Mouse (Mus musculus): ENCODE data around the gene Ubqln4.
"Not testable (repeated sequence)": the region's sequence is repeated elsewhere in the genome, so short reads cannot be mapped to it uniquely, and the experiment has no call there.

Ubqln4 gene

DNA sequence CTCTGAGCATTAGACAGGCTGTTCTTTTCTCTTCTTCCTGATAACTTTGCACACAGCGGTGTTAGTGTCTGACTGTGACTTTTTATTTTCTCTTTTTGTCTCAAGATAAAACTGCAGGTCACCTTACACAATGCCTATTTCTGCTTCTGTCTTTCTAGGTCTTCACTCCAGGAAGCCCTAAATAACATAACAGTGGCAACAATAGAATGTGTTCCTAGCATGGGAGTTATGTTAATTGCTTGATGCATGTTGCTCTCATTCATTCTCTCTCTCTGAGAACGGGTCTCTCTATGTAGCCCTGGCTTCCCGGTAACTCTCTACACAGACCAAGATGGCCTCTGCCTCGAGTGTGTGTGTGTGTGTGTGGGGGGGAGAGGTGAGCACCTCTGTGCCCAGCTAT, 48.9 kb downstream of the Ubqln4 start:
- DNase-seq (ENCODE audit: low read depth, low spot score), result no peak

DNA sequence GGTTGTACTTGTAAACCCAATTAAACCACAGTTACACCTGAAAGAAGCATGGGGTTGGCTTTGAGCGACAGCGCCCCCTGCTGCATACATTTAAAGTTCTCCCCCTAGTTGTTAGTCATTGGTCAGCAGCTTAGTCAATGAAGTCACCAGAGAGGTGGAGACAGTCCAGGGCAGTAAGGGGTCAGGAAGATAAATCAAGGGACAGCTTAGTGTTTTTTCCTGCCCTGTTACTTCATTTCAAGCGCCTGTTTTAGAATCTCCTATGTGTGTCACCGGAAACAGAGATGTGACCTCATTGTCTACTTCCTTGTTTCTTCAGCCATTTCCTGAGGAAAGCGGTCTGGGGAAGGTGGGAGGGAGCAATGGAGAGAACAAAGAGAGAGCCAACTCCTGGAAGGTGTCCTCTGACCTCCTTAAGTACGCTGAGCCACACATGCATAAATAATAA, 50.2 kb downstream of the Ubqln4 start:
- DNase-seq (ENCODE audit: low read depth, low spot score), result no peak

DNA sequence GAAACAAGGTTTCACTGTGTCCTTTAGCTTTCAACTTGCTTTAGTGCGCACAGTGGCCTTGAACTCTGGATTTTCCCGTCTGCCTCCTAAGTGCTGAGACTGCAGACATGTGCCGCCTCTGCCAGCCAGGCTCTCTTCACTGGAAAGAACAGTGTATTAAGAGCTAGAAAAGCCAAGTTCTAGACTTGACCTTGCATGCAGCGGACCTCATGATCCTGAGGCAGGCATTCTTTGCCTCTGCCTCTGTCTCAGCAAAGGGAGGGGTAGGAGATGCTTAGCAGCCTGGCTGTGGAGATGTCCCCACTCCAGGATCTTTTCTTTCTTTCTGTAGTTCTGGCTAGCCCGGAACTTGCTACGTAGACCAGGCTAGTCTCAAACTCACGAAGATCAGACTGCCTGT, 51.3 kb downstream of the Ubqln4 start:
- DNase-seq (ENCODE audit: low read depth, low spot score), result no peak

DNA sequence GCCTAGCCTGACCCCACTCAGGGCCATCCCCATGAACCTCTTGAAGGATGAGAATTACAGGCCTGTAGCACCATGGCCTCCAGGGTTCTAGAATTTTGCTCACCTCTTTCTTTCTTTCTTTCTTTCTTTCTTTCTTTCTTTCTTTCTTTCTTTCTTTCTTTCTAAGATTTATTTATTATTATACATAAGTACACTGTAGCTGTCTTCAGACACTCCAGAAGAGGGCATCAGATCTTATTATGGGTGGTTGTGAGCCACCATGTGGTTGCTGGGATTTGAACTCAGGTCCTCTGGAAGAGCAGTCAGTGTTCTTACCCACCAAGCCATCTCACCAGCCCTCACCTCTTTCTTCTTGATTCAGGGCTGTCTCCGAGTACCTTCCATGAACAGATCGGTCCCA, 52.1 kb downstream of the Ubqln4 start, which contains the start of gene Arhgef2:
Gene Arhgef2 (plus strand): TSS at position 301 of the 400 bp plus-strand sequence.
- DNase-seq (ENCODE audit: low read depth, low spot score), result not testable (repeated sequence)

DNA sequence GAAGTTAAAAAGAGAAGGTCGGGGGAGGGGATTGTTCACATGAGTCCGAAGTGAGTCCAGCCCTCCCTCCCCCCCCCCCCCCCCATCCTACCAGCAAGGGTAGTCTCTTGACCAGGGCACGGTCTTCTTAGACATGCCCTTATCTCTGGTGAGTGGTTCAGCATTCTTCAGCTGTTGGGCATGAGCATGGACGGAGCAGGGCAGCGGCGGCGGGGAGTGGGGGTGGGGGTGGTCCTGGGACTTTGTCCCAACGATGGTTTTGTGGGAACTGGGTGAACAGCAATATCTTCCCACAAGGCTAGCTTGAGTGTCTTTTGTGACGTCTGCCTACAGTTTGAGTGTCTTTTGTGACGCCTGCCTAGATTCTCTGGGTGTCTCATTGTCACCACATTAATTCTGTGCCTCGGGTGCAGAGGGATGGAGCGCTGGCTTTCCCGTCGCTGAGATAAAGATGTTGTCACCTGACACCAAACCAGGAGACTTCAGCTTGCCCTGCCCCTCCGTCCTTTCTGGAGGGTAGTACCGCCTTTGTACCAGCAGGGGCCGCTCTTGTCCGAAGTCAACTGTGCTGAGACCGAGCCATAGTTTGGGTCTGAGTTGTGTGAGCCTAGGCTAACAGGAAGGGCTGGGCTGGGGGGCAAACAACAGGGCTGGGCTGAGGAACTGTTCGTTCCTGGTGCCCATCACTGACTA, 53.7 kb downstream of the Ubqln4 start:
- peak; percentile 42 for DNase-seq (ENCODE audit: low read depth, low spot score)

DNA sequence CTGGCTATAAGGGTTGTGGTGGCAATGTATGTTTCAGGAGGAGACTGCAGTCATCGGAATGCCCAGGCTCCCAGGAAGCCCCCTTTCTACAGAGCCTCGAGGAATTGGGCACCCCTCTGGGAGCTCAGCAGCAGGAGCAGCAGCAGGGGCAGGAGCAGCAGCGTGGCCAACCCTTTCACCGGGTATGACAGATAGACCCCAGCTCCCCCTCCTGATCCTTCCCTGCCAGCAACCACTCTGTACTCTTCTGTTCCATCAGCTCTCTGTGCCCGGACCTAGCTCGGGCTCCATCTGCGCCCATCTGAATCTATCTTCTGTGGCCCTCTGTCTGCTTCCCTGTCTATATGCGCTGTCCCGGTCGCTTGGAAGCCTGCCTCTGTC, 54.2 kb downstream of the Ubqln4 start:
- DNase-seq (ENCODE audit: low read depth, low spot score), result no peak

DNA sequence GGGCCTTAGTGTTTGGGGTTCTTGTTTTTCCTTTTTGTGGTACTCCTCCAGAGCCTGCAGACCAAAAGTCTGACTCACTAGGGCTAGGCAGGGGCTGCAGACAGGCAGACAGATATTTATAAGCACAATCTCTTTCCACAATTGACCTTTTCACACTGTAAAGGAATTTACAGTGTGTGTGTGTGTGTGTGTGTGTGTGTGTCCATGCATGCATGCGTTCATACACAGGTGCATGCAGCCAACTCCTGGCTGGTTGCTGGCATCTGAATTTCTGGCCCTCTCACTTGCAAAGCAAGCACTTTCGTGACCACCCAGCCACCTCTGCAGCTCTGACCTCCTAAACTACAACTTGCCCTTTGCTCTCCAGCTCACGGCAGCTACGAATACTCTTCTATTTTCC, 55.5 kb downstream of the Ubqln4 start:
- no peak for DNase-seq (ENCODE audit: low read depth, low spot score)

DNA sequence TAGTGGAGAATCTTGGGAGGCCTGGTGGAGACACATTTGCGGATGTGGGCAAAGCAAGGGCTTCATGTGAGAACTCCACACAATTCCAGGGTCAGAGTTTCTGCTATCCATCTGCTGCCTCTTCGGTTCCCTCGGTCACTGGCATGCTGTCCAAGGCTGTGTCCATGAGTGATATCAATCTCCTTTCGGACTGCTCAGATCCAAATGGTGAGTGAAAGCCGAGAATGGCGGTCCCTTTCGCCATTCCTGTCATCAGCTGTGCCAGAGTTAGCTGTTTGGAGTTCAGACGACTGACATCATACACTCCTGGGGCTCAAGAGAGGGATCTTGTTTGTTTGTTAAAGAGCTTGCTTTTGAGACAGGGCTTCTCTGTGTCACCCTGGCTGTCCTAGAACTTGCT, 60.9 kb downstream of the Ubqln4 start:
- no peak for DNase-seq (ENCODE audit: low read depth, low spot score)

DNA sequence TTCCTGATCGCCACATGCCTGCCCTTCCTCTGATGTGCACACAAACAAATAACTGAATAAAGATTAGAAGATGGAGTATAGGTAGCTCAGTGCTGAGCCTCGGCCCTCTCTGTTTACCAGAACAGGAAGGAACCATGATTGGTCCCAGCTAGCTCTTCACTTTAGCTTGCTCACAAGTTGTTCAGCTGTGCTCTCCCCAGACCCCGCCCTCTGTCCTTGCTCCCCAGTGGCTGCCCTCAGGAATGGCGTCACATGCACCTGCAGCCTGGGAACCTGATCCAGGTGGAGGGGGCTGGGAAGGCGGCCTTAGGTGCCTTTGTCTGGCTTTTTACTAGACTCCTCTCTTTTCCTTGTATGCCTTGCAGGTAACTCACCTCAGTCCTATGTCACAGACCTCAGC, 61.6 kb downstream of the Ubqln4 start:
- DNase-seq (ENCODE audit: low read depth, low spot score), result no peak

DNA sequence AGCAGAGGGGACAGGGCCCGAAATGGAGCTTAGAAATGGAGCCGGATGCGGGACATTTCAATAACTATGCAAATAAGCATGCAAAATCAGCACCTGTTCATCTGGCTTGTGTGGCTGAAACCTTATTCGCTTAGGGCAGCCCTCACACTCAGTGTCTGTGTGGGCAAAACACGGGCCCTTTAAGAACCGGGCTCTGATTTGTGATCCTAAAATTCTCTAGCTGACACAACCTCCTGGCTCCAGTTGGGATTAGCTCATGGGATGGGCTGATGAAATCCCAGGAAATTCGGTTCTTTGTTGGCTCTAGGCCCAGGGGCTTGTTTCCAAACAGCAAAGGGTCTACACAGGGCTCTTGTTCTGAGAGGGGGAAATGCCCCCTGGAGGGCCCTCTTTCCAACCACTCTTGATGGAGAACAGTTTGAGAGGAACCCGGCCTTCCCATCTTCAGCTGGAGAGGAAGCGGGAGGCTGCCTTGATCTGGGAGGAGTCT, 62.4 kb downstream of the Ubqln4 start:
- DNase-seq (ENCODE audit: low read depth, low spot score), result no peak

DNA sequence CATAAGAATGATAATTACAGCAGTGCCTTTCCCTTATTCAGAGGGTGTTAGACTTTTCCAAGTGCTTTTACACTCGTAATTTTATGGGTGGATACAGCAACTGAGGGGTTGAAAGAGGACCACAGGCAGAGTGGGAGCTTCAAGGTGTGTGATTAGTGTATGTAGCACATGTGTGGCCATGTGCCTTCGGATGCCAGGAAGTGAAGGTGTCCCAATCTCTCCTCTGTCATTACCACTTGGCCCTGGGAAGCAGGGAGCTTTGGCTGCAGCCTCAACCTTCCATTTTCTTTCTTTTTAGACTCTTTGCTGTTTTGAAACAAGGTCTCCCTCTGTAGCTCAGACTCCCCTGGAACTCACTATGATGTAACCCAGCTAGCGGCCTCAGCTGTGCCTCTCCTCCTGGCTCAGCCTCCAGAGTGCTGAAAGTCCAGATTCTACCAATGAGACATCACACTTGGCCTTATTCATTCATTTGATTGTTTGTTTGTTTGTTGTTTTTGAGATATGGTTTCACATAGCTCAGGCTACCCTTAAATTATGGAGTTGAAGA, 63.5 kb downstream of the Ubqln4 start:
- DNase-seq (ENCODE audit: low read depth, low spot score), result no peak

DNA sequence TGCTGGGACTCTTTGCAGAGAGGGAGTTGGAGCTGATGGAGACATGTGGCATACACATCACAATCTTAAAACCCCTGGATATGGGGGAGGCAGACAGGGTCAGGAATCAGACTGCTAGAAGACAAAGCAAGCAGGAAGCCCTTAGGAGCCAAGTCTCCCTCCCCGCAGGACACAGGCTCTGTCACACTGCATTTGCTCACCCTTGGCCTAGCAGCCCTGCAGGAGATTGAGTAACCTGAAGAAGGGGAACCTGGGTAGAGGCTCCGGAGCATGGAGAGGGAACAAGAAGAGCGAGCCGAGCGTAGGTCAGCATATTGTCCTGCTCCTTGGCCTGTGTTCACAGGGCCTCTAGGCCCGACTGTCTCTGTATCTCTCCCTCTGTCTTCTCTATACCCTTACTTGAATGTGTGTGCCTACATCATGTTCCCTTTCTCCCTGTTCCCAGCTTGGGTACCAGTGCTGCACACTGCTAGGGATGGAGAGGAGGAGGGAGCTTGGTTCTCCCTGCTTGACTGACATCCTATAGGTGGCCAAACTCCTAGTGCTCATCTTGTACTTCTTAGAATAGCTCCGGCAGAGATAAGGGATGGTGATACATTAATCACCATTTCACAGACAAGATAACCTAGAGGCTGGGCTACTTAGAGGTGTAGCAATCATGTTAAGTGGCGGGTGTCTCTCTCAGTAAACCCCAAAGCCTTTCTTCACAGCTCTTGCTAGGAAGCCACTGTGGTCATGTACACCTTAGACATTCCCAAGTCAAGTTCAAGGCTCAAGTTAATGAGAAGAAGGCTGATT, 64.7 kb downstream of the Ubqln4 start:
- DNase-seq (ENCODE audit: low read depth, low spot score), result no peak

Data from brain, embryonic 18.5 days (tissue).